Mouse (Mus musculus) left cerebral cortex, adult 11 months (tissue): ENCODE results near the gene Thsd7b.
"Not testable (repeated sequence)": the region's sequence is repeated elsewhere in the genome, so short reads cannot be mapped to it uniquely, and the experiment has no call there.

Source experiments
- DNase-seq: peaks from one replicate; pipeline ENCODE4 v3.0.0; 2022; ENCODE audit warnings: low spot score

Thsd7b gene

GRCm38 (mm10) chr1:129635146-129635545, 362.0 kb downstream of the Thsd7b start:
- no peak for DNase-seq

- DNase-seq: no peak
Measured at GRCm38 (mm10) chr1:129644252-129644861, 371.3 kb downstream of the Thsd7b start.

DNA sequence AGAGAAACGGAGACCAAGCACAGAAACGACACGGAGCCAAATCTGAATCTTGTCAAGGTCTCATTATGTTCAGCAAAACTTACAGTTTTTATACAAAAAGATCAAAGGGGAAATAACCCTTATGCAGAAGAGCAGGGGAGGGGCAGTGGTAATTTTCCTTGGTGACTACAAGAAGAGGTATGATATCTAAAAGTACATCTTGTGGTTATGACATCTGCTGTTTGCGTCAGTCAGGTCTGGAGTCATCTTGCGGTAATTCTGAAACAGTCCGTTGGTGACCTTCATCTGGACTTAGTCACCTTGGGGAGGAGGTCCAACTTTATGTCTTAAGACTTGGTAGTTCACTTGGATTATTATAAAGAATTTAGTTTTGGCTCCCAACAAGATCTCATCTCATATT, 378.3 kb downstream of the Thsd7b start:
- not testable (repeated sequence) for DNase-seq

GRCm38 (mm10) chr1:129658045-129658444, 384.9 kb downstream of the Thsd7b start:
- peak; percentile 7 for DNase-seq

- DNase-seq: no peak
Measured at GRCm38 (mm10) chr1:129675878-129676277, 402.8 kb downstream of the Thsd7b start.

- DNase-seq: no peak
Measured at GRCm38 (mm10) chr1:129678851-129679250, 405.7 kb downstream of the Thsd7b start.

DNA sequence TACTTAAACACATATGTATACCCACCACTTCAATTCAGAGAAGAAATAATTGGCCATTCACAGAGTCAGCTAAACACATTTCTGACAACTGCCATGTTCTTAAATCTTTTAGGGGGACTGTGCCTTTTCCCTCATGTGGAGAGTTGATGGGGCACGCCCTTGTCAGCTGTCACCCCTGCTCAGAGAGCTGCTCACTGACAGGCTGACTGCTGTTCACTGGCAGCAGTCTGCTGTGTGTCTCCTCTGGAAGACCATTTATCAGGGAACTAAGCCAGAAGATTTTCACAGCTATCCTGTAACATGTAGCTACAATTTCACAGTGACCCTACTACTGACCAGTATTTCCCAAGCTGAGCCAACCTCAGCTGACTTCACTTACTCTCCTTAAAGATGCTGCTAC, 432.6 kb downstream of the Thsd7b start:
- no peak for DNase-seq

- DNase-seq: peak; percentile 19
Measured at GRCm38 (mm10) chr1:129712706-129713105, 439.6 kb downstream of the Thsd7b start.

DNA sequence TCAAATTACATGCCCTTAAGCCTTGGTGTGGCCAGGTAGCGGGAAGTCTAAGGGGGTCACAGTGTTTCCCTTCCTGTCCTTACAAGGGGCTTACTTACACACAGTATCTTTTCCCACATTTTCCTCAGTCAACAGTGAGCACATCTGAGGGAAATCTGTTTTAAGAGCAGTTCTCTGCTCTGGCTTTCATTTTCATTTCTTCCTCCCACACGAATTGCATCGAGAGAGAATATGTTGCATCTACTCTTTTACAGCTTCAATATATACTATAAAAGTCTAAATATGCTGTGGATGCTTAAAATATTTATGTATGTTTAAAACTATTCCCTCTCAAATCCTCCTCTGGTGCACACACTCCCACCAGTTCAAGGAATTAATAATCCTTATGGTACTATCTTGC, 440.5 kb downstream of the Thsd7b start:
- DNase-seq: no peak

GRCm38 (mm10) chr1:129719592-129719991, 446.5 kb downstream of the Thsd7b start:
- DNase-seq: no peak

DNA sequence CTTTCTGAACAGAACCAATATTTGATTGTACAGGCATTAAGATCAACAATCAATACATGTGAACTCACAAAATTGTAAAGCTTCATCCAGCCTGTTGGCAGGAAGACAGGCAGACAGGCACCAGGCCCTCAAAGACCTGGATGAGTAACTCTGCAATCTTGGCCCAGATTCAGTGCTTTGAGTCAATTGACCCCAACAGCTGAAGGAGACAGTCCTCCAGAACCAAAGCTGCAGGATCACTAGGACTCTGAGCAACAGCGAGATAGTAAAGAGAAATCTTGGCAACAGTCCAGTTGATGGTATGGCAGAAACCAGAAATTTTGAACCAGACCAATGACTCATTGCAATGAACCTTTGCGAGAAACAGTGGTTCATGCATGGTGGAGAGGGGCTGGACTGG, 458.9 kb downstream of the Thsd7b start:
- no peak for DNase-seq

DNA sequence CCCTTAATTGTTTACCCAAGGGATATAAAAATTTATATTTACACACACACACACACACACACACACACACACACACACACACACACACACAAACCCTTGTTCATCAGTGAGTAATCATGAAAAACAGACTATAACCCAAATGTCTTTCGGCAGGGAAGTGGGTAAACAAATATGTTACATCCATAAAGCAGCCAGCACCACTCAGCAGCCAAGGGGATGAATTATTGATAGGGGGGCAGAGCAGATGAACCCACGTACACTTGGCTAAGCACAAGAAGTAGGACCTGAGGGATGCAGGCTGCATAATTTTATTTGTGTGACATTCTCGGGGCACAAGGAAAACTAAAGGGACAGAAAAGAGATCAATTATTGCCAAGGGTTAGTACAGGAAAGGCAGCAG, 474.5 kb downstream of the Thsd7b start:
- no peak for DNase-seq

DNA sequence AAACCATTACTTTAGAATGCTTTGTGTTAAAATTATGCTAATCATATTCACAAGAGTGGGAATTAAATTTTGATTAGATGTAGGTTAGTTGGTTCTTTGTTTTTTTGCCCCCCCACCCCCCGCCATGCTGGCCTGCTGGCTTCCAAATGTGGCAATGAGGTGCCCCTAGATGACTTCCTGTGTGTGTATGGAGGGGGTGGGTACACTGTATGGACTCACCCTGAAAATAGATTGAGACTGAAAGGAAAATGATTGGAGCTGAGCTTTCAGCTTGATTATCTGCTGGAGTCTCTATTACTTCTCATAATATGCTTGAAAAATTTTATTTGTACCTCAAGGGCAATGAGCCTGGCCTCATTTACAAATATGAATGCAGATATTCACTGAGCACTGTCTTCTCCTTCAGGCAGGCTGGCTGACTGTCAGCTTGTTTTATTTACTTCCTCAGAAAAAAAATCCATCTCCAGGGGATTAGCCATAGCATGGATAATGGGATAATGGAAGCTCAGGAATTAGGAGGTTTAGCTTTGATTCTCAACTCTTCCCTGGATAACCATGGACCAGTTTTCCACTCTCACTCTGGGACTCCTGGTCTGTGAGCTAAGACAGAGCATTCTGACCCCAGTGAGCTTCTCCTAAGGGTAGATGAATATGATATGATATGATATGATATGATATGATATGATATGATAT, 483.6 kb downstream of the Thsd7b start:
- no peak for DNase-seq

DNA sequence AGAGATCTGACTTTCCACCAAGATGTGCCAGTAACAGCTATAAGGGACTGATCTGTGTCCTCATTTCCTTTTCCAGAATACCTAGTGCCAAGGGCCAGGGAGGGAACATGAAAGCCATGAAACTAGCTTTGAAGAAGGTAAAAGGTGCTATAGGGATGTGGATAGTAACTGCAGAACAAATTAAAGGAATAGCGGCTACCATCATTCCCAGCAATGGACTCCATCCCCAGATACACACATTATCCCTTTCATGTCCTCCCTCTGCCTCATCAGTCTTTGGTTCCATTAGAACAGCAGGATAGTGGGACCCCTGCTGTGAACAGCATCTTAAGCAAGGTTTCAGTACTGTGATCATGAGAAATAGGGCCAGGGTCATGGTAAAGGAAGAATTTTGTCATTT, 485.9 kb downstream of the Thsd7b start:
- no peak for DNase-seq

- DNase-seq: no peak
Measured at GRCm38 (mm10) chr1:129761234-129761633, 488.1 kb downstream of the Thsd7b start.

DNA sequence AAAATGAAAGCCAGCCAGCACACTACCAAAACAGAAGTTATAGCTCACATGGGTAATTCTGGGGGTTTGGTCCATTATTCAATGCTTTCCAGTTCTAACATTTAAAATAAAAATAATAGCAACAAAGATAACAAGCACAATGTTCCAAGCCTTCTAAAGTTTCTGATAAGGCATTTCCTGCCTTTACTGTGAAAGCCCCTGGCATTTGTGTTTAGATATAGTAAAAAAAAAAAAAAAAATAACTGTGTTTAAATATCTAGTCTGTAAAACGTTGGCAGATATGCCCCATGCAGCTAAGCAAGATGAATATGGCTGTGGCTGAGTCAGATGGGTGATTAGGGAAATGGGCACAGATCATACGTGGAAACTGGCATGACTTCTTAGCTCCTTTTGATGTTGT, 491.6 kb downstream of the Thsd7b start:
- DNase-seq: no peak

GRCm38 (mm10) chr1:129777055-129777454, 504.0 kb downstream of the Thsd7b start:
- no peak for DNase-seq

- DNase-seq: no peak
Measured at GRCm38 (mm10) chr1:129779506-129779905, 506.4 kb downstream of the Thsd7b start.

DNA sequence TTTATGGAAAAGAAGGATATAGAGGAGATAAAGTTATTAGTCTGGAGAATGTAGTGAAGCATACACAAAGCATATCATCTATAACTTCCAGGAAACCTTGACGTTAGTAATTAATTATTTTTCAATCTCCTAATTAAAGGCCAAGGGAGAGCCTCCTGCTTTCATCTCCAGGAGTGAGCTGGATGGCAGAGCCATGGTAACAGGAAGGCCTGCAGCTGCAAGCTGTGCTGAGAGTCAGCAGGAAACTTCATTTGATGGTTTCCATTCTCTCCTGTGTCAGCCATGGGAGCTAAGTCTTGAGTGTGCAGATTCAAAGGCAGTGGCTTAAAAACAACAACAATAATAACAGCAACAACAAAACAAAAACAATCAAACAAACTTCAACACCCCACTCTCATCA, 507.5 kb downstream of the Thsd7b start:
- no peak for DNase-seq

GRCm38 (mm10) chr1:129798519-129798918, 525.4 kb downstream of the Thsd7b start:
- no peak for DNase-seq

GRCm38 (mm10) chr1:129826927-129827326, 553.8 kb downstream of the Thsd7b start:
- no peak for DNase-seq

GRCm38 (mm10) chr1:129837324-129837723, 564.2 kb downstream of the Thsd7b start:
- DNase-seq: no peak

- DNase-seq: no peak
Measured at GRCm38 (mm10) chr1:129837776-129838175, 564.7 kb downstream of the Thsd7b start.

- DNase-seq: no peak
Measured at GRCm38 (mm10) chr1:129838486-129838885, 565.4 kb downstream of the Thsd7b start.
